Comparison of ENCODE assay signal across 31 mouse cellular contexts in genomic region chr8:47769452-47769851, GRCm38 (mm10). TPM values are rescaled to one million over a fixed set of nuclear protein-coding genes. Genes with fewer than 3 reads are reported as not detected.
"Had no signal": no experiment of that assay in that cellular context is flagged by ENCODE, and none has a peak within 500 bp of the region (broad histone marks: within the 10 kb centered on the region; RNA-seq: fewer than 3 reads in every experiment).

No protein-coding gene starts in this region.

- H3K27me3 ChIP-seq: embryonic facial prominence, embryonic 12.5 days; embryonic facial prominence, embryonic 13.5 days; embryonic facial prominence, embryonic 15.5 days; forebrain, embryonic 12.5 days; forebrain, embryonic 13.5 days; forebrain, embryonic 15.5 days had no signal

- H3K9me3 ChIP-seq: embryonic facial prominence, embryonic 10.5 days; embryonic facial prominence, embryonic 12.5 days; embryonic facial prominence, embryonic 13.5 days; embryonic facial prominence, embryonic 15.5 days; forebrain, embryonic 10.5 days; forebrain, embryonic 12.5 days; forebrain, embryonic 13.5 days; forebrain, embryonic 15.5 days; heart, embryonic 10.5 days had no signal

- H3K27ac ChIP-seq: embryonic facial prominence, embryonic 10.5 days; embryonic facial prominence, embryonic 12.5 days; embryonic facial prominence, embryonic 13.5 days; embryonic facial prominence, embryonic 15.5 days; forebrain, embryonic 10.5 days; forebrain, embryonic 12.5 days; forebrain, embryonic 13.5 days; forebrain, embryonic 15.5 days; heart, adult 2 months; heart, embryonic 10.5 days had no signal

- H3K36me3 ChIP-seq: embryonic facial prominence, embryonic 10.5 days; embryonic facial prominence, embryonic 12.5 days; embryonic facial prominence, embryonic 13.5 days; embryonic facial prominence, embryonic 15.5 days; forebrain, embryonic 10.5 days; forebrain, embryonic 12.5 days; forebrain, embryonic 15.5 days; heart, embryonic 10.5 days had no signal

- H3K9ac ChIP-seq: embryonic facial prominence, embryonic 12.5 days; embryonic facial prominence, embryonic 13.5 days; embryonic facial prominence, embryonic 15.5 days; forebrain, embryonic 12.5 days; forebrain, embryonic 13.5 days; forebrain, embryonic 15.5 days; forebrain, postnatal 0 days had no signal

- H3K4me1 ChIP-seq: embryonic facial prominence, embryonic 12.5 days; forebrain, embryonic 13.5 days; forebrain, embryonic 15.5 days had no signal

- DNase-seq: cerebellum, postnatal 10 days; cerebellum, postnatal 14 days; cerebellum, postnatal 25 days; cerebellum, postnatal 36 days; embryo, embryonic 11 days; forebrain, postnatal 0 days; gastrocnemius, postnatal 10 days; gastrocnemius, postnatal 14 days; gastrocnemius, postnatal 36 days; heart, adult 11 months; heart, adult 18-20 months; heart, adult 2 months had no signal

- ATAC-seq: forebrain, embryonic 13.5 days; forebrain, embryonic 14.5 days; forebrain, embryonic 15.5 days; forebrain, embryonic 16.5 days; forebrain, postnatal 0 days had no signal

- H3K4me3 ChIP-seq: embryonic facial prominence, embryonic 10.5 days; embryonic facial prominence, embryonic 12.5 days; embryonic facial prominence, embryonic 13.5 days; embryonic facial prominence, embryonic 15.5 days; erythroblast, embryonic 14.5 days; forebrain, embryonic 10.5 days; forebrain, embryonic 12.5 days; forebrain, embryonic 13.5 days; forebrain, embryonic 15.5 days; gastrocnemius, adult 2 months; heart, adult 2 months; heart, embryonic 10.5 days had no signal

- H3K4me2 ChIP-seq: embryonic facial prominence, embryonic 12.5 days; embryonic facial prominence, embryonic 13.5 days; embryonic facial prominence, embryonic 15.5 days; forebrain, embryonic 12.5 days; forebrain, embryonic 13.5 days; forebrain, embryonic 15.5 days had no signal

RNA-seq across cellular contexts. Expression of gene Cldn24, which starts 52.5 kb away (rescaled TPM):
- polyA plus RNA-seq: cortical plate, adult 2 months; embryonic facial prominence, embryonic 10.5 days; embryonic facial prominence, embryonic 11.5 days; embryonic facial prominence, embryonic 12.5 days; embryonic facial prominence, embryonic 13.5 days; embryonic facial prominence, embryonic 14.5 days; embryonic facial prominence, embryonic 15.5 days; erythroblast, embryonic 14.5 days; forebrain, embryonic 10.5 days; forebrain, embryonic 11.5 days; forebrain, embryonic 12.5 days; forebrain, embryonic 13.5 days; forebrain, embryonic 14.5 days; forebrain, embryonic 15.5 days; forebrain, embryonic 16.5 days; forebrain, postnatal 0 days; frontal cortex, adult 2 months; gonadal fat pad, adult 2 months; heart, adult 2 months; heart, embryonic 10.5 days had no signal

RNA-seq across cellular contexts. Expression of gene Cldn22, which starts 54.8 kb away (rescaled TPM):
- polyA plus RNA-seq: embryonic facial prominence, embryonic 10.5 days; embryonic facial prominence, embryonic 11.5 days; embryonic facial prominence, embryonic 12.5 days; embryonic facial prominence, embryonic 13.5 days; embryonic facial prominence, embryonic 14.5 days; embryonic facial prominence, embryonic 15.5 days; erythroblast, embryonic 14.5 days; forebrain, embryonic 10.5 days; forebrain, embryonic 11.5 days; forebrain, embryonic 12.5 days; forebrain, embryonic 13.5 days; forebrain, embryonic 14.5 days; forebrain, embryonic 15.5 days; forebrain, embryonic 16.5 days; forebrain, postnatal 0 days; heart, embryonic 10.5 days had no signal
